ENCODE assay signal across 15 mouse cellular contexts in genomic region chr8:90242351-90242750, GRCm38 (mm10).
"Had no signal": no experiment of that assay in that cellular context is flagged by ENCODE, and none has a peak within 500 bp of the region (broad histone marks: within the 10 kb centered on the region; RNA-seq: fewer than 3 reads in every experiment).

No protein-coding gene starts in this region.

- H3K9ac ChIP-seq: limb, embryonic 12.5 days; liver, embryonic 13.5 days; liver, postnatal 0 days; lung, embryonic 15.5 days; midbrain, embryonic 13.5 days had no signal

- H3K27ac ChIP-seq: left cerebral cortex, adult 2 months; limb, embryonic 12.5 days; liver, embryonic 13.5 days; lung, embryonic 15.5 days; macrophage; stomach, postnatal 0 days had no signal

- H3K4me2 ChIP-seq: limb, embryonic 12.5 days; liver, embryonic 13.5 days; lung, embryonic 15.5 days; midbrain, embryonic 13.5 days had no signal

- ATAC-seq: liver, postnatal 0 days; midbrain, embryonic 13.5 days had no signal

- H3K4me3 ChIP-seq: left cerebral cortex, adult 2 months; limb, embryonic 12.5 days; liver, embryonic 13.5 days; lung, embryonic 15.5 days; megakaryocyte, embryonic 14.5 days; midbrain, embryonic 13.5 days had no signal

- H3K36me3 ChIP-seq: limb, embryonic 12.5 days; liver, embryonic 13.5 days; lung, embryonic 15.5 days; midbrain, embryonic 13.5 days had no signal

- H3K9me3 ChIP-seq: limb, embryonic 12.5 days; liver, embryonic 13.5 days; lung, embryonic 15.5 days; midbrain, embryonic 13.5 days had no signal

- H3K27me3 ChIP-seq: liver, embryonic 13.5 days; lung, embryonic 15.5 days; megakaryocyte, embryonic 14.5 days; midbrain, embryonic 13.5 days had no signal

- H3K4me1 ChIP-seq: liver, embryonic 13.5 days; lung, embryonic 15.5 days; megakaryocyte, embryonic 14.5 days had no signal

- DNase-seq: kidney, adult 8-10 months; kidney, postnatal 25 days; layer of hippocampus, adult 9-11 months; liver; liver, embryonic 13.5 days; liver, postnatal 0 days; lung, postnatal 14 days; thymus, postnatal 4 days had no signal
